Mouse (Mus musculus) forebrain, embryonic 14.5 days (tissue): ENCODE results near the gene Olfr631. TPM values are rescaled to one million over a fixed set of nuclear protein-coding genes. Genes with fewer than 3 reads are reported as not detected.
"Not testable (repeated sequence)": the region's sequence is repeated elsewhere in the genome, so short reads cannot be mapped to it uniquely, and the experiment has no call there.

ENCODE experiments used
- ATAC-seq: fragments of 200-750 bp; cut with Nextera tagmentation; 2 replicates; pipeline ENCODE4 v1.8.0; 2017; ENCODE audit warnings: mild to moderate bottlenecking, moderate library complexity
- DNase-seq: peaks from one replicate; pipeline ENCODE4 v3.0.0-alpha.2; 2015; ENCODE audit warnings: low spot score
- H3K27ac ChIP-seq: fragments of 300-500 bp; sonication (generic); 2 replicates; pipeline ENCODE4 v1.5.1; 2014; ENCODE audit warnings: low read depth, mild to moderate bottlenecking, control low read depth, low read length, moderate library complexity
- H3K27me3 ChIP-seq: fragments of 300-500 bp; sonication (generic); replicated peaks from 2 replicates; pipeline ENCODE4 v1.6.1; 2014; ENCODE audit warnings: low read length, control low read depth, mixed read lengths; ENCODE audit not compliant: control insufficient read depth, insufficient read depth
- H3K36me3 ChIP-seq: fragments of 300-500 bp; sonication (generic); 2 replicates; pipeline ENCODE4 v1.6.1; 2014; ENCODE audit warnings: low read length, control low read depth; ENCODE audit not compliant: control insufficient read depth, insufficient read depth
- H3K4me1 ChIP-seq: fragments of 300-500 bp; sonication (generic); 2 replicates; pipeline ENCODE4 v1.6.1; 2014; ENCODE audit warnings: antibody characterized with exemption, low read length, control low read depth; ENCODE audit not compliant: control insufficient read depth, insufficient read depth
- H3K4me2 ChIP-seq: fragments of 300-500 bp; sonication (generic); 2 replicates; pipeline ENCODE4 v1.6.1; 2014; ENCODE audit warnings: mild to moderate bottlenecking, control low read depth, low read length
- H3K4me3 ChIP-seq: fragments of 300-500 bp; sonication (generic); 2 replicates; pipeline ENCODE4 v1.5.1; 2014; ENCODE audit warnings: low read depth, low read length, control low read depth
- H3K9ac ChIP-seq: fragments of 300-500 bp; sonication (generic); 2 replicates; pipeline ENCODE4 v1.6.1; 2014; ENCODE audit warnings: mild to moderate bottlenecking, low read length, control low read depth, moderate library complexity
- H3K9me3 ChIP-seq: fragments of 300-500 bp; sonication (generic); replicated peaks from 2 replicates; pipeline ENCODE4 v1.6.1; 2016; ENCODE audit warnings: low read length, control low read depth, mixed read lengths; ENCODE audit not compliant: control insufficient read depth
- WGBS: fragments of 180-500 bp; shearing (Covaris S2); extraction: QIAGEN DNeasy Blood & Tissue Kit; methylation state at CpG from one replicate; pipeline ENCODE4 v1.1.7; 2014; 5-methylcytosine and 5-hydroxymethylcytosine counted together
- polyA plus RNA-seq: library from polyadenylated mRNA; unstranded; fragments of >200 nt; fragmentation: Nextera tagmentation; extraction: Ambion mirVana; gene quantifications from 2 replicates; pipeline ENCODE4 v1.2.1, GENCODE M21; 2014

The Olfr631 gene
- polyA plus RNA-seq, 1 experiment from 2014 or later, result not detected

- H3K27me3 ChIP-seq, result no peaks in the 10 kb centered on the region
- ATAC-seq (no peak), DNase-seq (no peak)
- no peak within 1 kb of the TSS for H3K4me3 ChIP-seq
- no peak within 1 kb of the TSS for H3K4me2 ChIP-seq
- no peaks in the 10 kb centered on the region for H3K4me1 ChIP-seq
- no peaks in the 10 kb centered on the region for H3K9me3 ChIP-seq
- H3K27ac ChIP-seq, result no peak within 1 kb of the TSS
- no peak within 1 kb of the TSS for H3K9ac ChIP-seq
- H3K36me3 ChIP-seq, result no peaks in the 10 kb centered on the region
These were observed 15.5 kb downstream of the Olfr631 start, which contains the start of gene Olfr633 for GRCm38 (mm10) chr7:103944137-103944536. Gene Olfr633 (plus strand): TSS chr7:103944437.

- WGBS, result 99% methylated on average over 22 of the region's 22 CpGs
- H3K9me3 ChIP-seq, H3K9ac ChIP-seq, ATAC-seq, H3K4me1 ChIP-seq, H3K27ac ChIP-seq, DNase-seq, H3K4me3 ChIP-seq, H3K27me3 ChIP-seq, H3K36me3 ChIP-seq, H3K4me2 ChIP-seq: not testable (repeated sequence)
These were observed 38.2 kb downstream of the Olfr631 start for GRCm38 (mm10) chr7:103966873-103967272.

DNA sequence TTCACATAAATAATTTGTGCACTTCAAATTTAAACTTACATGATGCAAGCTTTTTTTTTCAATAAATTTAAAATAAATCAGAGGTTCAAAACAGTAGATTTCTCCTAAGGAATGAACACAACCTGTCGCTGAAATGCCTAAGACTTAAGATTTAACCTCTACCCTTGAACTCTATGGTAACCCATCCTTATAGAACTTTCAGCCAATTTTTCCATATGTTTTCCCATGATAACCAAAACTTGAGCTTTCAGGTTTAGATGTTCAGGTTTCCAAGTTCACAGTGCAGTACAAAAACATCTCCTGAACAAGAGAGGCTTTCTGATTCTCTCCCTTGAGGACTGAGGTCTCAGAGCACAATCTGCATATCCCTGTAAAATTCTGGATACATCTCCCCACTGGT is 42.2 kb downstream of the Olfr631 start, which contains the start of gene Olfr635:
Olfr635 (plus strand) TSS at position 301 of the 400 bp plus-strand sequence.
- Histone ChIP-seq H3K4me1 (no peaks in the 10 kb centered on the region), H3K9ac (no peak within 1 kb of the TSS), H3K27ac (no peak within 1 kb of the TSS), H3K9me3 (no peaks in the 10 kb centered on the region), H3K4me3 (no peak within 1 kb of the TSS), H3K27me3 (no peaks in the 10 kb centered on the region), H3K4me2 (no peak within 1 kb of the TSS), H3K36me3 (no peaks in the 10 kb centered on the region)
- DNase-seq (no peak), ATAC-seq (no peak)
- 76% methylated on average over 1 of the region's 1 CpGs for WGBS

- H3K27ac ChIP-seq, result no peak overlapping the region
- H3K4me3 ChIP-seq, result no peak overlapping the region
- no peaks in the 10 kb centered on the region for H3K9me3 ChIP-seq
- WGBS, result 74% methylated on average over 1 of the region's 1 CpGs
- H3K27me3 ChIP-seq, result no peaks in the 10 kb centered on the region
- ATAC-seq (no peak), DNase-seq (no peak)
- no peak overlapping the region for H3K4me2 ChIP-seq
- no peaks in the 10 kb centered on the region for H3K4me1 ChIP-seq
- no peak overlapping the region for H3K9ac ChIP-seq
- H3K36me3 ChIP-seq, result no peaks in the 10 kb centered on the region
These were observed 43.2 kb downstream of the Olfr631 start for GRCm38 (mm10) chr7:103971782-103972181.

Other genes with a start within 250 kb of the Olfr631 start
- not detected in 2 replicates for gene Olfr625-ps1, start 246.1 kb upstream of the Olfr631 start, polyA plus RNA-seq
- not detected in 2 replicates for gene Olfr243, start 214.2 kb upstream of the Olfr631 start, polyA plus RNA-seq
- not detected in 2 replicates for gene Olfr628, start 198.5 kb upstream of the Olfr631 start, polyA plus RNA-seq
- gene Olfr629, start 183.9 kb upstream of the Olfr631 start, polyA plus RNA-seq, result not detected in 2 replicates
- not detected in 2 replicates for gene Olfr630, start 171.5 kb upstream of the Olfr631 start, polyA plus RNA-seq
- gene Olfr69, start 157.2 kb upstream of the Olfr631 start, polyA plus RNA-seq, result not detected in 2 replicates
- not detected in 2 replicates for gene Olfr68, start 149.1 kb upstream of the Olfr631 start, polyA plus RNA-seq
- not detected in 2 replicates for gene Olfr67, start 137.0 kb upstream of the Olfr631 start, polyA plus RNA-seq
- gene Hbb-bt, start 114.8 kb upstream of the Olfr631 start, polyA plus RNA-seq, result 1,580 and 1,724 TPM in 2 replicates
- 3,810 and 4,891 TPM in 2 replicates for gene Hbb-bs, start 100.7 kb upstream of the Olfr631 start, polyA plus RNA-seq
- gene Hbb-bh2, start 88.3 kb upstream of the Olfr631 start, polyA plus RNA-seq, result not detected in 2 replicates
- 0.90 and 2.5 TPM in 2 replicates for gene Hbb-bh1, start 85.7 kb upstream of the Olfr631 start, polyA plus RNA-seq
- 152 and 669 TPM in 2 replicates for gene Hbb-y, start 75.6 kb upstream of the Olfr631 start, polyA plus RNA-seq
- gene Olfr66, start 42.6 kb upstream of the Olfr631 start, polyA plus RNA-seq, result not detected in 2 replicates
- not detected in 2 replicates for gene Olfr64, start 34.3 kb upstream of the Olfr631 start, polyA plus RNA-seq
- gene Olfr65, start 25.3 kb upstream of the Olfr631 start, polyA plus RNA-seq, result not detected in 2 replicates
- gene Olfr632, start 5.5 kb downstream of the Olfr631 start, polyA plus RNA-seq, result not detected in 2 replicates
- gene Olfr633, start 15.6 kb downstream of the Olfr631 start, polyA plus RNA-seq, result not detected in 2 replicates
- not detected in 2 replicates for gene Olfr635, start 42.3 kb downstream of the Olfr631 start, polyA plus RNA-seq
- not detected in 2 replicates for gene Olfr638, start 69.9 kb downstream of the Olfr631 start, polyA plus RNA-seq
- gene Olfr639, start 88.5 kb downstream of the Olfr631 start, polyA plus RNA-seq, result not detected in 2 replicates
- gene Olfr640, start 96.7 kb downstream of the Olfr631 start, polyA plus RNA-seq, result not detected in 2 replicates
- not detected in 2 replicates for gene Olfr641, start 106.6 kb downstream of the Olfr631 start, polyA plus RNA-seq
- gene Olfr642, start 123.8 kb downstream of the Olfr631 start, polyA plus RNA-seq, result not detected in 2 replicates
- not detected in 2 replicates for gene 4930516K23Rik, start 132.6 kb downstream of the Olfr631 start, polyA plus RNA-seq
- gene Olfr644, start 143.0 kb downstream of the Olfr631 start, polyA plus RNA-seq, result not detected in 2 replicates
- gene Olfr645, start 156.6 kb downstream of the Olfr631 start, polyA plus RNA-seq, result not detected in 2 replicates
- not detected in 2 replicates for gene Olfr646, start 176.0 kb downstream of the Olfr631 start, polyA plus RNA-seq
- not detected in 2 replicates for gene Ubqln5, start 201.0 kb downstream of the Olfr631 start, polyA plus RNA-seq
- not detected in 2 replicates for gene Olfr643, start 208.6 kb downstream of the Olfr631 start, polyA plus RNA-seq
- not detected in 2 replicates for gene Ubqln3, start 214.5 kb downstream of the Olfr631 start, polyA plus RNA-seq
- not detected in 2 replicates for gene Ubqlnl, start 221.7 kb downstream of the Olfr631 start, polyA plus RNA-seq
- gene Olfm5, start 236.0 kb downstream of the Olfr631 start, polyA plus RNA-seq, result not detected in 2 replicates